Mouse (Mus musculus) yolk sac, embryonic 10.5 days (tissue): ENCODE results near the gene Rbm20.
"Not testable (repeated sequence)": the region's sequence is repeated elsewhere in the genome, so short reads cannot be mapped to it uniquely, and the experiment has no call there.

ENCODE experiments used
- DNase-seq: peaks from one replicate; pipeline ENCODE4 v3.0.0-alpha.2; 2017; ENCODE audit warnings: low spot score

Rbm20 gene

GRCm38 (mm10) chr19:53791751-53792720 is 114.9 kb downstream of the Rbm20 start:
- DNase-seq = no peak

- DNase-seq = no peak
Measured at GRCm38 (mm10) chr19:53792976-53793897, 116.1 kb downstream of the Rbm20 start.

GRCm38 (mm10) chr19:53793994-53794890 is 117.1 kb downstream of the Rbm20 start:
- no peak for DNase-seq

GRCm38 (mm10) chr19:53794996-53795395 is 117.9 kb downstream of the Rbm20 start:
- DNase-seq = no peak

- DNase-seq = no peak
Measured at GRCm38 (mm10) chr19:53796020-53796419, 118.9 kb downstream of the Rbm20 start.

- no peak for DNase-seq
Measured at GRCm38 (mm10) chr19:53797770-53798169, 120.7 kb downstream of the Rbm20 start.

- peak; percentile 35 for DNase-seq
Measured at GRCm38 (mm10) chr19:53799885-53800284, 122.8 kb downstream of the Rbm20 start.

GRCm38 (mm10) chr19:53800365-53800999 is 123.4 kb downstream of the Rbm20 start:
- DNase-seq = no peak

GRCm38 (mm10) chr19:53801380-53801779 is 124.3 kb downstream of the Rbm20 start:
- DNase-seq = no peak

GRCm38 (mm10) chr19:53801789-53802683 is 124.9 kb downstream of the Rbm20 start:
- no peak for DNase-seq

GRCm38 (mm10) chr19:53803954-53804353 is 126.8 kb downstream of the Rbm20 start:
- no peak for DNase-seq

GRCm38 (mm10) chr19:53805063-53805462 is 128.0 kb downstream of the Rbm20 start:
- no peak for DNase-seq

GRCm38 (mm10) chr19:53806126-53806525 is 129.0 kb downstream of the Rbm20 start:
- DNase-seq = no peak

GRCm38 (mm10) chr19:53806526-53807275 is 129.6 kb downstream of the Rbm20 start:
- DNase-seq = not testable (repeated sequence)

- no peak for DNase-seq
Measured at GRCm38 (mm10) chr19:53807276-53807801, 130.2 kb downstream of the Rbm20 start.

- no peak for DNase-seq
Measured at GRCm38 (mm10) chr19:53808041-53808777, 131.1 kb downstream of the Rbm20 start.

- no peak for DNase-seq
Measured at GRCm38 (mm10) chr19:53809185-53809861, 132.2 kb downstream of the Rbm20 start.

- DNase-seq = no peak
Measured at GRCm38 (mm10) chr19:53810024-53810423, 132.9 kb downstream of the Rbm20 start.
